Mouse (Mus musculus): Measurements from ENCODE around the gene Cryl1.

DNA sequence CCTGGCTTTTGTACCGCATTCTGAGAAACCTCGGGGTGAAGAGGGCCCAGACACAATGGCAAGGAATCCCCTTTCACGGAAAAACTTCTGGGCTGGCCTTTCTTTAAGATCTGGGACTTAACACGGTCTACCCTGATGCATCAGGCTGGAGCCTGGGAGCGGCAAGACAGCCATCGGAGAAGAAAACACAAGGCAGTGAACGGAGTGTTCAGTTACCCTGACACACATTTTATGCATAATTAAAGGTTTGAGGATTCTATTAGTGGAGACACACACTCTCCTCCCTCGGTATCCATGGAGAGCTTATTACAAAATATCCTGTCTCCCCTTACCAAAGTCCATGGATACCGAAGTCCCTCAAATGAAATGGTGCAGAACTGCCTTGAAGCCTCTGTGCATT, 109.2 kb downstream of the Cryl1 start:
- TF ChIP-seq GATA1 (IDR thresholded peaks at IDR 0.05; ENCODE audit: low read length) (no peak), TAL1 (IDR thresholded peaks at IDR 0.05; ENCODE audit: low read length) (no peak)

Data from erythroblast, embryonic 14.5 days (primary cell).